Mouse (Mus musculus) limb, embryonic 12.5 days (tissue): ENCODE measurements around the gene Smc5. TPM values are rescaled to one million over a fixed set of nuclear protein-coding genes. Genes with fewer than 3 reads are reported as not detected.

ENCODE experiments used
- ATAC-seq: fragments of 200-750 bp; cut with Nextera tagmentation; 2 replicates; pipeline ENCODE4 v1.8.0; 2017; ENCODE audit warnings: low read depth, moderate TSS enrichment; ENCODE audit not compliant: insufficient number of reproducible peaks, insufficient read depth, low FRiP score, low TSS enrichment
- H3K27ac ChIP-seq: fragments of 300-500 bp; sonication (generic); 2 replicates; pipeline ENCODE4 v1.5.1; 2016; ENCODE audit warnings: mild to moderate bottlenecking, moderate library complexity
- H3K27me3 ChIP-seq: fragments of 300-500 bp; sonication (generic); 2 replicates; pipeline ENCODE4 v1.6.1; 2016; ENCODE audit warnings: mild to moderate bottlenecking, moderate library complexity
- H3K36me3 ChIP-seq: fragments of 300-500 bp; sonication (generic); 2 replicates; pipeline ENCODE4 v1.6.1; 2016; ENCODE audit warnings: mild to moderate bottlenecking, moderate library complexity
- H3K4me1 ChIP-seq: fragments of 300-500 bp; sonication (generic); replicated peaks from 2 replicates; pipeline ENCODE4 v1.6.1; 2016
- H3K4me2 ChIP-seq: fragments of 300-500 bp; sonication (generic); 2 replicates; pipeline ENCODE4 v1.6.1; 2016; ENCODE audit warnings: mild to moderate bottlenecking, moderate library complexity
- H3K4me3 ChIP-seq: fragments of 300-500 bp; sonication (generic); replicated peaks from 2 replicates; pipeline ENCODE4 v1.5.1; 2016; ENCODE audit warnings: mild to moderate bottlenecking
- H3K9ac ChIP-seq: fragments of 300-500 bp; sonication (generic); replicated peaks from 2 replicates; pipeline ENCODE4 v1.6.1; 2016; ENCODE audit warnings: mild to moderate bottlenecking, moderate library complexity
- H3K9me3 ChIP-seq: fragments of 300-500 bp; sonication (generic); 2 replicates; pipeline ENCODE4 v1.6.1; 2016; ENCODE audit warnings: mild to moderate bottlenecking, moderate library complexity
- WGBS: fragments of 180-500 bp; shearing (Covaris S2); methylation state at CpG from one replicate; pipeline ENCODE4 v1.1.7; 2016; 5-methylcytosine and 5-hydroxymethylcytosine counted together
- polyA plus RNA-seq: library from polyadenylated mRNA; unstranded; fragments of >200 nt; fragmentation: Nextera tagmentation; extraction: Ambion mirVana; gene quantifications from 2 replicates; pipeline ENCODE4 v1.2.1, GENCODE M21; 2016

The Smc5 gene
- polyA plus RNA-seq, 1 experiment from 2014 or later = 54.8 TPM

GRCm38 (mm10) chr19:23166550-23167284, 107.0 kb downstream of the Smc5 start:
- WGBS = 79% methylated on average over 11 of the region's 11 CpGs

DNA sequence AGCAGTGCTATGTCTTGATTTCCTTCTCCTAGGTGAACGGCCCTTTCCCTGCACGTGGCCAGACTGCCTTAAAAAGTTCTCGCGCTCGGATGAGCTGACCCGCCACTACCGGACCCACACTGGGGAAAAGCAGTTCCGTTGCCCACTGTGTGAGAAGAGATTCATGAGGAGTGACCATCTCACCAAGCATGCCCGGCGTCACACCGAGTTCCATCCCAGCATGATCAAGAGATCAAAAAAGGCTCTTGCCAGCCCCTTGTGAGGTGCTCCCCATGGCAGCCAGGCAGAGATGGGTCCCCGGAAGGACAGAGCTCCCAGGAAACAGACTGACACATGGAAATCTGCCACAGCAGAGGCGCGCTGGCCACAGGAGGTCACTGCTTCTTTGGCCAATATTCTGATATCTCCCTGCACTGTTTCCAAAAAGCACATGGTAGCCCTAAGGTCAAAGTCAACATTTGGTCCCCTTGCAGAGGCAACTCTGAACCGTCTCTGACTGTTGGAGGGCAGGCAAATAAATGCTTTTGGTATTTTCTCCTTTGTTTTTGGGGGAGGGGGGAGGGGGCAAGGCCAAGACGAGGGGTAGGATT, 109.0 kb downstream of the Smc5 start:
- no peak overlapping the region for H3K9ac ChIP-seq
- no peak for ATAC-seq
- no peaks in the 10 kb centered on the region for H3K9me3 ChIP-seq
- 92% methylated on average over 16 of the region's 16 CpGs for WGBS
- H3K27me3 ChIP-seq = no peaks in the 10 kb centered on the region
- H3K27ac ChIP-seq = no peak overlapping the region
- H3K4me2 ChIP-seq = no peak overlapping the region
- H3K4me1 ChIP-seq = peaks cover 20% of the 10 kb centered on the region
- H3K4me3 ChIP-seq = no peak overlapping the region
- no peaks in the 10 kb centered on the region for H3K36me3 ChIP-seq

More at GRCm38 (mm10) chr19:23166550-23167284, 107.0 kb downstream of the Smc5 start:
- Histone ChIP-seq H3K4me2 (no peak overlapping the region), H3K9ac (no peak overlapping the region), H3K36me3 (no peaks in the 10 kb centered on the region), H3K27ac (no peak overlapping the region), H3K4me3 (no peak overlapping the region), H3K4me1 (peaks cover 10% of the 10 kb centered on the region; the same call in 1 of the 2 replicates), H3K9me3 (0 out of 2 replicates have a peak, but pooled peaks cover 4% of the 10 kb centered on the region), H3K27me3 (no peaks in the 10 kb centered on the region)
- no peak for ATAC-seq

GRCm38 (mm10) chr19:23163361-23163760, 110.3 kb downstream of the Smc5 start:
- Histone ChIP-seq H3K27me3 (no peaks in the 10 kb centered on the region), H3K9ac (no peak overlapping the region), H3K9me3 (no peaks in the 10 kb centered on the region), H3K36me3 (no peaks in the 10 kb centered on the region), H3K4me2 (no peak overlapping the region), H3K4me3 (no peak overlapping the region), H3K4me1 (peaks cover 27% of the 10 kb centered on the region), H3K27ac (no peak overlapping the region)
- no peak for ATAC-seq
- 45% methylated on average over 3 of the region's 3 CpGs for WGBS

DNA sequence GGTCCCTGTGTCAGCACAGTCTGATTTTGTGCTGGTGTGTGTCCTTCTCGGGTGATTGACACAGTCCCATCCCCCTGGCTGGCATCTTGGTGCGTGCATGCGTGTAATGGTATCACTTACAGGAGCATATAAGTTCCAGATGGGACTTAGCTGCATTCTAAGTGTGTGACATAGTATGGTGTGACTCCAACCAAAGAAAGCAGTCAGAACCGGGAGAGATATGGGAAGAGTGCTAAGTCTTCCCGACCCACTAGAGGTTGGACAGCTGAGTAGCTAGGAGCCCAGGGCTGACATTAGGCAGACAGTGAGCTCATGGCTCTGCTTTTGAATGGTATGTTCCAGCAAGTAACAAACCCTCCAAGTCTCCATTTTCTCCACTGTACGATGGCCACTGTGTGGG, 110.8 kb downstream of the Smc5 start:
- Histone ChIP-seq H3K9ac (no peak overlapping the region), H3K4me3 (no peak overlapping the region), H3K4me2 (no peak overlapping the region), H3K36me3 (no peaks in the 10 kb centered on the region), H3K27ac (no peak overlapping the region), H3K9me3 (no peaks in the 10 kb centered on the region), H3K4me1 (peaks cover 27% of the 10 kb centered on the region), H3K27me3 (no peaks in the 10 kb centered on the region)
- no peak for ATAC-seq
- 70% methylated on average over 6 of the region's 6 CpGs for WGBS

GRCm38 (mm10) chr19:23162387-23162809, 111.3 kb downstream of the Smc5 start:
- H3K9me3 ChIP-seq = no peaks in the 10 kb centered on the region
- H3K9ac ChIP-seq = no peak overlapping the region
- H3K27ac ChIP-seq = no peak overlapping the region
- no peak overlapping the region for H3K4me3 ChIP-seq
- 27% methylated on average over 8 of the region's 8 CpGs for WGBS
- H3K4me2 ChIP-seq = no peak overlapping the region
- no peaks in the 10 kb centered on the region for H3K27me3 ChIP-seq
- peaks cover 27% of the 10 kb centered on the region for H3K4me1 ChIP-seq
- no peaks in the 10 kb centered on the region for H3K36me3 ChIP-seq
- ATAC-seq = peak; percentile 24; the same call in 1 of the 2 replicates

DNA sequence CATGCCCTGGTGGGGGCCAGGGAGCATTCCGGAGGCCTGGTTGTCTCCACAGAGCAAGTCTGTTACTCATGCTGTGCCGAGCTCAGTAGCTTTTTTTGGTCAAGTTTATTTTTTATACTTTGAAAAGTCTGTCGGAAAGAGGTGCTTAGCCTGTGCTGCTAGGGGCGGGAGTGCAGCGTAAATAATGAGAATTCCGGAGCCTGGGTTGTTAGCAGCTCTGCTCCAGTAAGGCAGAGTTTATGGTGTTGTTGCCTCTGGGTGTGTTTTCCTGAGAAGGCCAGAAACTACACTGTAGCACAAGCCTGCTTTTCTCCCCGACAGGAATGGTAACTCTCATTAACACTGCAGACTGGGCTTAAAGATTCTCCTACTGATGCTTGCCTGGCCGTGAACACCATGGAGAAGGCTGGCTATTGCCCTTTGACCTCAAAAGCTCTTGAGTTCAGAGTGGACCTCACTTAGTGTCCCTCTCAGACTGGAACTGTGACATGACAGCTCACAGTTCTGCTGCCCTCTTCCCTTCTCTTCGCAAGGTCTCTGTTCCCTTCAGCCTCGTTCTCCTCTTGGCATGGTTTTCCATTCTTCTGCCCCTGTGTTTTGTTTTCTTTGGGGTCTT, 113.8 kb downstream of the Smc5 start:
- Histone ChIP-seq H3K4me3 (no peak overlapping the region), H3K36me3 (no peaks in the 10 kb centered on the region), H3K27ac (peak overlapping the region; percentile 85), H3K9ac (no peak overlapping the region), H3K9me3 (no peaks in the 10 kb centered on the region), H3K27me3 (no peaks in the 10 kb centered on the region), H3K4me2 (no peak overlapping the region), H3K4me1 (peaks cover 27% of the 10 kb centered on the region)
- 42% methylated on average over 10 of the region's 10 CpGs for WGBS
- ATAC-seq = peak; percentile 56; the same call in 1 of the 2 replicates

Other genes starting within 250 kb of the Smc5 start
- 2.2 and 2.7 TPM in 2 replicates for gene Klf9, start 132.7 kb downstream of the Smc5 start, polyA plus RNA-seq
- 0.65 and 1.2 TPM in 2 replicates for gene Mamdc2, start 174.5 kb upstream of the Smc5 start, polyA plus RNA-seq